Comparison of ENCODE assay signal across 25 mouse cellular contexts in genomic region chr5:32286315-32286714, GRCm38 (mm10). TPM values are rescaled to one million over a fixed set of nuclear protein-coding genes. Genes with fewer than 3 reads are reported as not detected.
"Had no signal": no experiment of that assay in that cellular context is flagged by ENCODE, and none has a peak within 500 bp of the region (broad histone marks: within the 10 kb centered on the region; RNA-seq: fewer than 3 reads in every experiment).

No protein-coding gene starts in this region.

- H3K27ac ChIP-seq: heart, embryonic 10.5 days; hindbrain, embryonic 12.5 days; hindbrain, embryonic 14.5 days; kidney, embryonic 15.5 days; kidney, postnatal 0 days; layer of hippocampus, adult 2 months; left cerebral cortex, adult 2 months; limb, embryonic 10.5 days; limb, embryonic 12.5 days; liver, embryonic 13.5 days had no signal

- H3K4me2 ChIP-seq: heart, embryonic 12.5 days; hindbrain, embryonic 12.5 days; hindbrain, embryonic 14.5 days; kidney, embryonic 15.5 days; limb, embryonic 12.5 days; liver, embryonic 11.5 days; liver, embryonic 13.5 days had no signal

- H3K4me3 ChIP-seq: heart, embryonic 10.5 days; heart, embryonic 12.5 days; hindbrain, embryonic 12.5 days; kidney, embryonic 15.5 days; layer of hippocampus, adult 2 months; left cerebral cortex, adult 2 months; limb, embryonic 10.5 days; limb, embryonic 12.5 days; liver, embryonic 13.5 days had no signal

- H3K9me3 ChIP-seq: heart, embryonic 10.5 days; heart, embryonic 12.5 days; hindbrain, embryonic 12.5 days; kidney, embryonic 15.5 days; limb, embryonic 10.5 days; limb, embryonic 12.5 days; liver, embryonic 13.5 days had no signal

- H3K9ac ChIP-seq: heart, embryonic 12.5 days; hindbrain, embryonic 12.5 days; hindbrain, embryonic 14.5 days; kidney, embryonic 15.5 days; limb, embryonic 12.5 days; liver, embryonic 13.5 days had no signal

- ATAC-seq: hindbrain, embryonic 16.5 days; intestine, embryonic 16.5 days had no signal

- DNase-seq: gastrocnemius, postnatal 14 days; gastrocnemius, postnatal 36 days; heart, adult 18-20 months; heart, postnatal 10 days; kidney, adult 11 months; kidney, adult 2 months; kidney, adult 9 months; kidney, postnatal 14 days; kidney, postnatal 36 days; liver; liver, embryonic 13.5 days had no signal

- H3K36me3 ChIP-seq: heart, embryonic 10.5 days; heart, embryonic 12.5 days; hindbrain, embryonic 12.5 days; kidney, embryonic 15.5 days; limb, embryonic 10.5 days; limb, embryonic 12.5 days; liver, embryonic 13.5 days had no signal

- H3K4me1 ChIP-seq: heart, embryonic 12.5 days; kidney, embryonic 15.5 days; liver, embryonic 13.5 days had no signal

- H3K27me3 ChIP-seq: heart, embryonic 12.5 days; hindbrain, embryonic 12.5 days; kidney, embryonic 15.5 days; limb, embryonic 12.5 days; liver, embryonic 13.5 days had no signal

RNA-seq across cellular contexts. Expression of gene Plb1, which starts 53.8 kb away (rescaled TPM):
- total RNA-seq: hematopoietic stem cell, adult 5-6 weeks had no signal
- polyA plus RNA-seq: hindbrain, embryonic 14.5 days; limb, embryonic 10.5 days; liver, embryonic 11.5 days; liver, embryonic 13.5 days had no signal
